Mouse (Mus musculus) small intestine, adult 2 months (tissue): ENCODE data around the gene Fam57b. TPM values are rescaled to one million over a fixed set of nuclear protein-coding genes. Genes with fewer than 3 reads are reported as not detected.
A peak's percentile ranks its signal among the peaks of the same experiment; 100 is the strongest.

Experiments used
- H3K27ac ChIP-seq: fragments of 200-500 bp; 2 replicates; pipeline ENCODE4 v1.5.1; 2012; ENCODE audit warnings: low read depth, low read length, control low read depth, inconsistent platforms; ENCODE audit not compliant: insufficient read depth
- H3K27me3 ChIP-seq: fragments of 200-500 bp; 2 replicates; pipeline ENCODE4 v1.6.1; 2012; ENCODE audit warnings: mild to moderate bottlenecking, moderate library complexity, low read length, inconsistent platforms; ENCODE audit not compliant: control insufficient read depth, insufficient read depth
- H3K36me3 ChIP-seq: fragments of 200-500 bp; 2 replicates; pipeline ENCODE4 v1.6.1; 2012; ENCODE audit warnings: mild to moderate bottlenecking, low read length, control low read depth, inconsistent platforms; ENCODE audit not compliant: control insufficient read depth, insufficient read depth
- H3K4me1 ChIP-seq: fragments of 200-500 bp; 2 replicates; pipeline ENCODE4 v1.6.1; 2012; ENCODE audit warnings: low read length, inconsistent platforms, mixed read lengths; ENCODE audit not compliant: control insufficient read depth, insufficient read depth, insufficient read length
- H3K4me3 ChIP-seq: fragments of 200-500 bp; 2 replicates; pipeline ENCODE4 v1.5.1; 2012; ENCODE audit warnings: low read depth, mild to moderate bottlenecking, control low read depth, inconsistent platforms, low read length, moderate library complexity
- CTCF ChIP-seq: fragments of 200-500 bp; IDR thresholded peaks from 2 replicates; pipeline ENCODE4 v1.5.1; 2012; ENCODE audit warnings: low read depth, mild to moderate bottlenecking, control low read depth, inconsistent platforms, low read length, moderate library complexity, mixed read lengths; ENCODE audit not compliant: insufficient replicate concordance, insufficient read length; ENCODE audit errors: extremely low read depth
- POLR2A ChIP-seq: fragments of 200-500 bp; IDR thresholded peaks from 2 replicates; pipeline ENCODE4 v1.6.1; 2012; ENCODE audit warnings: low read depth, mild to moderate bottlenecking, control low read depth, inconsistent platforms, low read length, moderate library complexity
- WGBS: fragments of 180-500 bp; shearing (Covaris S2); methylation state at CpG from one replicate; pipeline ENCODE4 v1.1.7; 2018; 5-methylcytosine and 5-hydroxymethylcytosine counted together
- polyA plus RNA-seq: library from polyadenylated mRNA; depleted of rRNA; stranded (reverse); fragments of >200 nt; gene quantifications from 2 replicates; pipeline ENCODE4 v1.2.3, GENCODE M21; 2012; rRNA removed

The Fam57b gene
- 2.2 and 4.1 TPM in 2 replicates for polyA plus RNA-seq

DNA sequence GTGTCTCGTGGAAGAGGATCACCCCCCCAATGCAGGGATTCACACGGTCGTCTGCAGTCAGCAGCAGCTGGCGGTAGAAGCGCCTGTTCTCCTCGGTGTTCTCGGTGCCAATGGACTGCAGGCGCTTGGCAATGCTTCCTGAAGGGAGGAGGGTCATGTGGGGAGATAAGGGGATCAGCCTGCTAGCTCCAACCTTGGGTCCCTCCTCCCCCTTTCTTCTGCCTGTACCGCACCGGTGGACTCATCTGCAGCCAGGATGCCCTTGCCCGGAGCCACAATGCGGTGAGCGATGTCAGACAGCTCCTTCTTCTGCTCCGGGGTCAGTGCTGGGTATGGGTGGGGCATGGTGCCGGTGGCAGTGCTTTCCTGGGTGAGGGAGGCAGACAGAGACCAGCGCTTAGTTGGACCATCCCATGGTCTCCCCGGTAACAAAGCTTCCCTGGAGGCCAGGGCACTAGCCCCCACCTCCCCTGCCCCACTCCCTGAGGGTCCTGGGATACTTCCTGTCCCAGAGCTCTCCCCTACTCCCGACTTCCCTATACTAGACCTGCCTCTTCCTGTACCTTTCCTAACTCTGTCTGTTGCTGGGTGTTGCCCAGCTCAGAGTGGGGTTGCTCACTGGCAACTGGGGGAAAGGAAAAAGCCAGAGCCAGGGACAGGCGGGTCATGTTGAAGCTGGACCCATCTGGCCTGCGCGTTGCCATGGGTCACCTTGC is at the start of gene Fam57b:
TSS of gene Fam57b (plus strand) at position 258 of the 716 bp plus-strand sequence.
- peaks cover 26% of the 10 kb centered on the region for H3K36me3 ChIP-seq
- H3K27me3 ChIP-seq: no peaks in the 10 kb centered on the region
- H3K4me3 ChIP-seq: peak within 1 kb of the TSS; percentile 75
- TF ChIP-seq CTCF: no peak
- no peak; the same call in 1 of the 2 replicates for TF ChIP-seq POLR2A
- WGBS: 12% methylated on average over 21 of the region's 21 CpGs
- H3K4me1 ChIP-seq: peaks cover 14% of the 10 kb centered on the region
- H3K27ac ChIP-seq: peak within 1 kb of the TSS; percentile 89

DNA sequence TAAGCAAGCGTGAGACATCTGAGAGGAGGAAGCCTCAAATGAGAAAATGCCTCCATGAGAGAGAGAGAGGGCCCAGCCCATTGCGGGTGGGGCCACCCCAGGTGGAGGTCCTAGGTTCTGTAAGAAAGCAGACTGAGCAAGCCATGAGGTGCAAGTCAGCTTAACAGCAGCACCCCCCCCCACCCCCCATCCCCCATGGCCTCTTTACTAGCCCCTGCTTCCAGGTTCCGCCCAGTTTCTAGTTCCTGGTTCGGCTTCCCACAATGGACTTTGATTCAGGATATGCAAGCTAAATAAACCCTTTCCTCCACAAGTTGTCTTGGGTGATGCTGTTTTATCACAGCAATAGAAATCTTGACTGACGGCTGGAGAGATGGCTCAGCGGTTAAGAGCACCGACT is 48.6 kb upstream of the Fam57b start:
- TF ChIP-seq CTCF (no peak), POLR2A (no peak)
- Histone ChIP-seq H3K27me3 (no peaks in the 10 kb centered on the region), H3K4me1 (peaks cover 11% of the 10 kb centered on the region), H3K36me3 (no peaks in the 10 kb centered on the region), H3K4me3 (no peak overlapping the region), H3K27ac (peak overlapping the region; percentile 95)
- 18% methylated on average over 7 of the region's 7 CpGs for WGBS

GRCm38 (mm10) chr7:126749582-126750343 is 47.7 kb upstream of the Fam57b start:
- H3K4me1 ChIP-seq: peaks cover 13% of the 10 kb centered on the region
- no peak overlapping the region for H3K4me3 ChIP-seq
- H3K27ac ChIP-seq: no peak overlapping the region
- WGBS: 73% methylated on average over 17 of the region's 17 CpGs
- H3K27me3 ChIP-seq: no peaks in the 10 kb centered on the region
- TF ChIP-seq POLR2A: no peak
- TF ChIP-seq CTCF: no peak
- H3K36me3 ChIP-seq: no peaks in the 10 kb centered on the region

DNA sequence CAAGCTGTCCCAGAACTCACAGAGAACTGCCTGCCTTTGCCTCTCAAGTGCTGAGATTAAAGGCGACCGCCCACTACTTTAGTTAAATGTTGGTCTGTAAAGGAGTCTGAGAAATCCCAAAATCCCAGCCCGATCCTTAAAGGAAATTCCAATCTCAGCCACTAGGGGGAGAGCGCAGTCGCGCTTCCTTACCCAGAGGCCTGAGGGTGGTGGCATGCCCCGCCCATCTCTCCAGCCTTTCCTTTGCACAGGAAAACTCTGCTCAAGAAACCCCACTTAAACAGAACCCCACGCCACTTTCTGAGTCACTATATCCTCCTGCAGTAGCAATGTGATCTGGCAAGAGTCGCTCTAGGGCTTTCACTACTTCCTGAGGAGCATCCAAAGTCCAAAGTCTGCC is 42.6 kb upstream of the Fam57b start:
- Histone ChIP-seq H3K27ac (peak overlapping the region; percentile 49), H3K36me3 (no peaks in the 10 kb centered on the region), H3K4me3 (no peak overlapping the region), H3K27me3 (no peaks in the 10 kb centered on the region), H3K4me1 (peaks cover 7% of the 10 kb centered on the region; the same call in 1 of the 2 replicates)
- TF ChIP-seq POLR2A (no peak), CTCF (peak; percentile 96)
- WGBS: under 1% methylated on average over 9 of the region's 9 CpGs

DNA sequence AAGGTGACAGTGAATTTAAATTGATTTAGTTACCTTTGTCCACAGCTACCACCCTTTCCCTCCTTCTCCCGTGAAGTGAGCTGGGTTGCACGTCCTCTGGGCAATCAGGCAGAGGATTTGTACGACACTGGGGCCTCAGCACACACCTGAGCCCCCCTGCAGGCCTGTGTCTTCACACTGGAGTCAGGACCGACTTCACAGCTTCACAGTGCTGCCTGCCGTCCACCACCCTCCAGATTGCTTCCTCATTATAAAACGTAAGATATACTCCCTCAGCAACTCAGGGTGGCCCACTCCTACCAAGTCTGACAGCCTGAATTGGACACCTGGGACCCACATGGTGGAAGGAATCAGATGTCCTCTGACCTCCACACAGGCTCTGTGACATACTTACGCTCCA is 38.9 kb upstream of the Fam57b start:
- Histone ChIP-seq H3K27ac (no peak overlapping the region), H3K27me3 (no peaks in the 10 kb centered on the region), H3K4me1 (peaks cover 17% of the 10 kb centered on the region; the same call in 1 of the 2 replicates), H3K36me3 (peaks cover 15% of the 10 kb centered on the region), H3K4me3 (no peak overlapping the region)
- 85% methylated on average over 7 of the region's 7 CpGs for WGBS
- TF ChIP-seq CTCF (no peak), POLR2A (no peak)

DNA sequence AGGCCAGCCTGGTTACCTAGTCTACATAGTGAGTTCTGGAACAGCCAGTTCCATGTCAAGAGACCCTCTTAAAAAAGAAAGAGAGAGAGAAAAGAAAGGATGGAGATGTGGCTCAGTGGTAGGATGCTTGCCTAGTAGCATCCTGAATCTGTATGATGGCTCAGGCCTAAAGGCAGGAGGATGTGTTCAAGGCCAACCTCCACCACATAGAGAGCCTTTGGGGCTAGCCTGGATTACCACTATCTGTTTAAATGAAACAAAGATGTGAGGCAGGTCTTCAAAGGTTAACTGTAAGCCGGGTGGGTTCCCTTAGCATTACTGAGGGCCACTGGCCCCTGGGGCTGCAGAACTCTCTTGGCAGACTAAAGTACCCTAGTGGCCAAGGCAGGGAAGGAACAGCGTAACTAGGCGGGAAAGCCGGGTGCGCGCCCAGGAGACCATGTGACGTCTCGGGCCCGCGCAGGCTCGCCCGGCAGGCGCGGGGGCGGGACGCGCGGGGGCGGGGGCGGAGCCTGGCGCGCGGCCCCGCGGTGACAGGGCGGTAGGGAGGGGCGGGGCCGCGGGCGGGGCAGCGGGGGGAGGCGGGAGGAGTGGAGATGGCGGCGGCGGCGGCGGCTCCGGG is 38.3 kb upstream of the Fam57b start, which contains the start of gene Mapk3:
TSS of gene Mapk3 (plus strand) at position 552 of the 622 bp plus-strand sequence.
- Histone ChIP-seq H3K36me3 (peaks cover 21% of the 10 kb centered on the region), H3K27ac (peak within 1 kb of the TSS; percentile 100)

More for the DNA sequence above, 38.3 kb upstream of the Fam57b start, which contains the start of gene Mapk3:
- peaks cover 17% of the 10 kb centered on the region; the same call in 1 of the 2 replicates for H3K4me1 ChIP-seq
- peak within 1 kb of the TSS; percentile 97 for H3K4me3 ChIP-seq
- H3K27me3 ChIP-seq: no peaks in the 10 kb centered on the region
- TF ChIP-seq POLR2A (no peak), CTCF (peak; percentile 89)
- 0% methylated on average over 25 of the region's 38 CpGs for WGBS
